10 mouse cellular contexts compared by ENCODE assay signal in the genomic region with DNA sequence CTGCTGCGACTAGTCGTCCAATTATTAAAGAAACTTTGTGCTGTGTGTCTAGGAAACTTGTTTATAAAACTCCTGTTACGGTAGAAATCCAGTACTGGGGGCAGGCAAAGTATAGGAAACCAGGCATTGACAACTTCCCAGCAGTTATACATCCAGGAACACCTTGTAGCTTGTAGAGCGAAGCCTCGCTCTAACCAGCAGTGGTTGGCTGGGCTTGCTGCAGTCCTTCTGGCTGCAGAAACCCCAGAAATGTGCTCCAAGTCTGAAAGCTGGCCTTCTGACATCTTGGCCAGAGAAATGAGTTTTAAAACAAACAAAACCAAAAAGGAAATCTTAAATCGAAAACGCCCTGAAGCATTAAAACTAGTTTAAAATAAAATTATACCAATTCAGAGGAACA.
"Had no signal": no experiment of that assay in that cellular context is flagged by ENCODE, and none has a peak within 500 bp of the region (broad histone marks: within the 10 kb centered on the region; RNA-seq: fewer than 3 reads in every experiment).

No protein-coding gene starts in this region.

- H3K9ac ChIP-seq: limb, embryonic 13.5 days; liver, embryonic 14.5 days; lung, embryonic 15.5 days; midbrain, embryonic 13.5 days had no signal

- H3K36me3 ChIP-seq: limb, embryonic 13.5 days; lung, embryonic 15.5 days; midbrain, embryonic 13.5 days had no signal

- H3K9me3 ChIP-seq: limb, embryonic 13.5 days; lung, embryonic 15.5 days; midbrain, embryonic 13.5 days had no signal

- H3K27me3 ChIP-seq: limb, embryonic 13.5 days; lung, embryonic 15.5 days; midbrain, embryonic 13.5 days had no signal

- H3K27ac ChIP-seq: layer of hippocampus, adult 2 months; limb, embryonic 13.5 days; liver, embryonic 14.5 days; lung, embryonic 15.5 days; midbrain, embryonic 13.5 days had no signal

- H3K4me3 ChIP-seq: layer of hippocampus, adult 2 months; limb, embryonic 13.5 days; lung, embryonic 15.5 days; midbrain, embryonic 13.5 days had no signal

- H3K4me1 ChIP-seq: limb, embryonic 13.5 days; lung, embryonic 15.5 days; midbrain, embryonic 13.5 days had no signal

- DNase-seq: kidney, postnatal 10 days; kidney, postnatal 4 days; left cerebral cortex, postnatal 4 days; right cerebral cortex, postnatal 14 days; thymus, postnatal 4 days had no signal

- ATAC-seq: midbrain, embryonic 13.5 days had no signal

- H3K4me2 ChIP-seq: limb, embryonic 13.5 days; lung, embryonic 15.5 days; midbrain, embryonic 13.5 days had no signal
